Mouse (Mus musculus) liver, embryonic 14.5 days (tissue): ENCODE results near the gene Ccdc96.

Experiments
- CTCF ChIP-seq: IDR thresholded peaks from 2 replicates; pipeline ENCODE4 v1.5.1; 2016; ENCODE audit warnings: antibody characterized with exemption, low read depth, control low read depth
- EP300 ChIP-seq: IDR thresholded peaks from 2 replicates; pipeline ENCODE4 v1.6.1; 2016; ENCODE audit warnings: antibody characterized with exemption, low read depth

GRCm38 (mm10) chr5:36493919-36494318, 9.5 kb downstream of the Ccdc96 start:
- TF ChIP-seq EP300, result no peak
- no peak for TF ChIP-seq CTCF
